Mouse (Mus musculus) limb, embryonic 15.5 days (tissue): ENCODE measurements at regions not wholly inside any gene's neighbourhood (a gene's known extent, or its start where the extent isn't known, plus 50 kb on each side); places are given as distances from the start of the nearest gene placed in this dataset.

Experiments
- ATAC-seq: fragments of 200-750 bp; cut with Nextera tagmentation; 2 replicates; pipeline ENCODE4 v1.8.0; 2017; ENCODE audit warnings: low read depth, moderate TSS enrichment; ENCODE audit not compliant: insufficient number of reproducible peaks, low FRiP score, low TSS enrichment
- H3K27ac ChIP-seq: fragments of 300-500 bp; sonication (generic); 2 replicates; pipeline ENCODE4 v1.5.1; 2015; ENCODE audit warnings: moderate library complexity, mild to moderate bottlenecking, inconsistent platforms
- H3K27me3 ChIP-seq: fragments of 300-500 bp; sonication (generic); 2 replicates; pipeline ENCODE4 v1.6.1; 2015; ENCODE audit warnings: inconsistent platforms
- H3K36me3 ChIP-seq: fragments of 300-500 bp; sonication (generic); 2 replicates; pipeline ENCODE4 v1.6.1; 2015; ENCODE audit warnings: inconsistent platforms
- H3K4me1 ChIP-seq: fragments of 300-500 bp; sonication (generic); 2 replicates; pipeline ENCODE4 v1.6.1; 2015; ENCODE audit warnings: inconsistent platforms
- H3K4me2 ChIP-seq: fragments of 300-500 bp; sonication (generic); 2 replicates; pipeline ENCODE4 v1.6.1; 2015; ENCODE audit warnings: mild to moderate bottlenecking, inconsistent platforms
- H3K4me3 ChIP-seq: fragments of 300-500 bp; sonication (generic); 2 replicates; pipeline ENCODE4 v1.5.1; 2015; ENCODE audit warnings: mild to moderate bottlenecking, inconsistent platforms
- H3K9ac ChIP-seq: fragments of 300-500 bp; sonication (generic); 2 replicates; pipeline ENCODE4 v1.6.1; 2015; ENCODE audit warnings: inconsistent platforms
- H3K9me3 ChIP-seq: fragments of 300-500 bp; sonication (generic); 2 replicates; pipeline ENCODE4 v1.6.1; 2016; ENCODE audit warnings: inconsistent platforms
- WGBS: fragments of 180-500 bp; shearing (Covaris S2); methylation state at CpG from one replicate; pipeline ENCODE4 v1.1.7; 2015; 5-methylcytosine and 5-hydroxymethylcytosine counted together

DNA sequence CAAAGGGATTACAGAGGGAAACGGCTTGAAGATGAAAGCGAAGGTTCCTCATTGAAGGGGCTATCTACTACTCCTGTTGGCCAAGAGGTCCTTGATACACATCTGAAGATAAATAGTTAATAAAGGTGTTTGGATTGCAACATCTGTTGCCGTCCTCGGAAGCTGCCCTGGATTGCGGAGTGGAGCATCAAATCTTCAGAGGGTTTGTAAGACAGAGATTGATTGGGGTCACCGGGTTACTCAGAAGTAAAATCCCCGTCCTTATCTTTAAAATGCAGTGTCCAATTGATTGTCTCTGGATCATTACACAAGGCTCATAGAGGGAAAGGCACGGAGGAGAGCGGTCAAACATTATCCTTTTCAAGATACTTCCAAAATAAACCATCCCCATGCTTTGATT lies 212.4 kb upstream of the Hes1 start:
- Histone ChIP-seq H3K27me3 (no peaks in the 10 kb centered on the region), H3K4me3 (no peak overlapping the region), H3K4me1 (0 out of 2 replicates have a peak, but pooled peaks cover 3% of the 10 kb centered on the region), H3K9me3 (no peaks in the 10 kb centered on the region), H3K27ac (no peak overlapping the region), H3K4me2 (no peak overlapping the region), H3K9ac (no peak overlapping the region), H3K36me3 (no peaks in the 10 kb centered on the region)
- ATAC-seq = no peak
- WGBS = 37% methylated on average over 9 of the region's 9 CpGs

DNA sequence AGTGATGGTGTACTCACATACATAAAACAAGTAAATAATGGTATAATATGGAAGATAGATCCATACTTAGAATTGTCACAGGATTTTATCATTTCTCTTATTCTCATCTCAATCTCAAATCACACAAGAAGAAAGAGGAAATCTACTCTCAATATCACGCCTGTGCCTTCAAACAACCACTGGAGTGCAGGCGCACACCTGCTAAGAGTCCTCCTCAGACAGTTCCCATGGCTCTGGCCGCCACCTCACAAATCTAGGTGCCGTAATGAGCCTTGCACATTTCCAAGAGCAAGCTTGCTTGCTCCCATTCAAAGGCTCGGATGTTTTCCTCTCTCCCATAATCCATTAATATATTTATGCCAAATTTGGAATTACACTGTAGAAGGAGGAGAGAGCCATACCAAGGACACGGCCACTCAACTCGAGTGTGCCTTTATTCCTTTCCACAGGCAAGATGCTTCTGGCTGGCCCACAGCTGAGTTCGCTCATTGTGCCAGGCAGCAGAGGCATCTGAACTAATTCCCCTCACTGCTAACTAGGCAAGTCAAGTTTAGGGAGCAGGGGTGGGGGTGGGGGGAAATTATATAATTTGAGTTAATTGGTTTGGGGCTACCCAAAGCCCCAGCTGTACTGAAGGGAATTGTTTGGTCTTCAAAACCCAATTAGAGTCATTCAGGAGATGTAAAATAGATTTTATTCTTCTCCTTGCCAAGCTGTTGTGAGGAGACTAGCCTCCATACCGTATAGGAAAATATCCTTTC lies 209.2 kb upstream of the Hes1 start:
- Histone ChIP-seq H3K9ac (no peak overlapping the region), H3K27ac (no peak overlapping the region), H3K4me3 (no peak overlapping the region), H3K4me1 (peaks cover 6% of the 10 kb centered on the region; the same call in 1 of the 2 replicates), H3K27me3 (no peaks in the 10 kb centered on the region), H3K4me2 (no peak overlapping the region), H3K36me3 (no peaks in the 10 kb centered on the region), H3K9me3 (no peaks in the 10 kb centered on the region)
- no peak for ATAC-seq
- WGBS = 82% methylated on average over 9 of the region's 9 CpGs

DNA sequence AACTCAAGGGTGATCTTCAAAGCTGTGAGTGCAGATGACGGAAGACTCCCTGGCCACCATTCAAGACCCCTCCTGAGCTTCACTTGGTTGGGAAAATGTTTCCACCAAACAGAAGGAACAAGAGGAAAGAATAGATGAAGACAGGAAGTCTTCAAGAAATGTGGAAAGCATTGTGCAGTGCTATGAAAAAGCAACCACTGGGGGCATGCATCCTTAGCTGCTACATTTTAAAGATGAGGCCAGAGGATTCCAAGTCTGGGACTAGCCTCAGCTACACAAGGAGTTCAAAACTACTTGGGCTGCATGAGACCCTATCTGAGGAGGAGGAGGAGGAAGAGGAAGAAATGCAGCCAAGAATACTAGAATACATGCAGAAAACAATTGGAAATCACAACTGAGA lies 207.6 kb upstream of the Hes1 start:
- no peaks in the 10 kb centered on the region for H3K9me3 ChIP-seq
- H3K27ac ChIP-seq = no peak overlapping the region
- no peak overlapping the region for H3K9ac ChIP-seq
- H3K4me1 ChIP-seq = peaks cover 16% of the 10 kb centered on the region
- no peak overlapping the region for H3K4me3 ChIP-seq
- H3K36me3 ChIP-seq = no peaks in the 10 kb centered on the region
- no peak overlapping the region for H3K4me2 ChIP-seq
- no peak for ATAC-seq
- no peaks in the 10 kb centered on the region for H3K27me3 ChIP-seq
- WGBS = 93% methylated on average over 1 of the region's 1 CpGs

DNA sequence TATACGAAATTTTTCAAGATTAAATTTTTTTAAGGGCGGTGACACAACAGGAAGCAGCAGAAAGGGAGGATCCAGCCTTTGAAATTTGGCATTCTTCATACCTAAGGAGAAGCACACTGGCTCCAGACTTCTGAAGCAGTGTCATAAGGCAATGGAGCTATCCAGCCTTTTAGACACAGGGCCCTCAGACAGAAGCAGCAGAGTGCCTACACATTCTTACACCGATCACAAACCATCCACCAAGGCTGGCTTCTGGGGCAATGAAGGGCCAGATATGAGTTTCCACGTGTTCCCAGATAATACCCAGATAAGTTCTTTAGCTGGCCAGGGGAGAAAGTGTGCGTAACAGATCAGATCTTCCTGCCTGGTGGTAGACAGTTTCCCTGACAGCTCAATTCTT lies 205.5 kb upstream of the Hes1 start:
- no peak for ATAC-seq
- H3K4me1 ChIP-seq = peaks cover 17% of the 10 kb centered on the region
- no peaks in the 10 kb centered on the region for H3K27me3 ChIP-seq
- no peaks in the 10 kb centered on the region for H3K36me3 ChIP-seq
- H3K9me3 ChIP-seq = no peaks in the 10 kb centered on the region
- H3K4me2 ChIP-seq = no peak overlapping the region
- 78% methylated on average over 5 of the region's 5 CpGs for WGBS
- H3K4me3 ChIP-seq = no peak overlapping the region
- no peak overlapping the region for H3K27ac ChIP-seq
- no peak overlapping the region for H3K9ac ChIP-seq

DNA sequence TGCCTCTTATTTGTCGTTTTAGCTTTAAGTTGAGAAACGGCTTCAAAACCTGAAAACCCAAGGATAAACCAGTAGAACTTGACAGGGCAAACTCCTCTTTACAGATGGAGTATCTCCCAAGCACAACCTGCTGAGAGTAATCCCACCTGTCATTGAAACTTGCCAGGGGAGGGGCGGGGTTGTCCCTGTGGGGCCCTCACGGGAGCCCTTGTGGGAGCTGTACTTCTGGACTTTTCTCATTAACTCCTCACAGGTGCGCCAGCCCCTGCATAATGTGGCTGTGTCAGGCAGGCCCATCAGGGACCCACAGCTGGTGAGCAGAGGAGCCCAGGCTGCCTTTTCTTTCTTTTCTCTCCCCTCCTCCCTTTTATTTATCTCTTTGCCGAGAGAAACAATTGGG lies 203.9 kb upstream of the Hes1 start:
- no peak for ATAC-seq
- Histone ChIP-seq H3K36me3 (no peaks in the 10 kb centered on the region), H3K27ac (peak overlapping the region; percentile 57), H3K27me3 (no peaks in the 10 kb centered on the region), H3K4me1 (peaks cover 17% of the 10 kb centered on the region), H3K4me2 (no peak overlapping the region), H3K9me3 (no peaks in the 10 kb centered on the region), H3K4me3 (no peak overlapping the region), H3K9ac (no peak overlapping the region)
- 25% methylated on average over 6 of the region's 6 CpGs for WGBS

DNA sequence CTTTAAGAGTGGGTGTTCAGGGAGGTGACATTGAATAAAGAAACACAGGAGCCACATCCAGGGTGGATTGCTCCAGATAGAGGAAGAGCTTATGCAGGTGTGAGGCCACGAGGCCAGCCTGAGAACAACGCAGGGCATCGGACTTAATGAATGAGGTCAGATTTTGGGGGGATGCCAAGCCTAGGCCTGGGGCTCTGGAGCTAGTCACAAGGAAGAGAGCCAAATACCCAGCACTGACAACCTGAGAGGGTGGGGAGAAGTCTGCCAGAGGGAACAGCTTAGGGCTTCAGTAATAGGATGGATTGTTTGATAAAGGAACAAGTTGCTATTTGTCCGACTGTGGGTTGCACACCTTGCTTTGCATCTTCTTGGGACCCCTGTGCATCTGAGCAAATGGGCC lies 203.1 kb upstream of the Hes1 start:
- no peak overlapping the region for H3K4me2 ChIP-seq
- no peak for ATAC-seq
- no peaks in the 10 kb centered on the region for H3K9me3 ChIP-seq
- H3K4me1 ChIP-seq = peaks cover 17% of the 10 kb centered on the region
- WGBS = 26% methylated on average over 4 of the region's 4 CpGs
- H3K9ac ChIP-seq = no peak overlapping the region
- no peak overlapping the region for H3K4me3 ChIP-seq
- H3K27ac ChIP-seq = peak overlapping the region; percentile 57
- no peaks in the 10 kb centered on the region for H3K27me3 ChIP-seq
- H3K36me3 ChIP-seq = no peaks in the 10 kb centered on the region

DNA sequence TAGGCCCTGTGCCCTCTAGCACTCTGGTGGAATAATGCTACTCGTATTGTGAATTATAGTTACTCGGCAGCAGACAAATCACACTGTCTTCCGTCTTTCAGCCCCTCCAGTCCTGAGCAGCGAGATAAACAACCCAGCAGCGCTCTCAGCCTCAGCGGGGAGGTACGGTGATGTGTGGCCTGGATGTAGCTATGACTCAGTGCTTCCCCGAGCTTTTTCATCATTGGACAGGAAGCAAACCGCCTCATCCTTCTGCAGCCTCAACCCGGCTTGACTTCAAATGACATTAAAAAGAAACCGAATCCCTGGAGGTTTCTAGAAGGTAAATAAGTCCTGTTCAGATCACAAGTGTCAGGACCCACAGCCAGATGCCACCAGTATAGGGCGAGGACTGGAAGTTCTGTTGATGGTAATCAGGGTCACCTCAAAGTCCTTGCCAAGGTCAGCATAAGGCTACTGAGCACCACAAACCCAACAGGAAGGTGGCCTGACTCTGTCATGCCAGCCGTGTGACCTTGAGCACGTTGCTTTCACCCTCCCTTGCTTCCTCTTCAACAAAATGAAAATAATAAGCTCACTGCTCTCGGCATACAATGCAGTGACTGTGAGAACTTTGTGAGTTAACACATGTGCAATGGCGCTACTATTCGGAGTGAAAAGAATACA lies 199.0 kb upstream of the Hes1 start:
- Histone ChIP-seq H3K27ac (no peak overlapping the region), H3K27me3 (no peaks in the 10 kb centered on the region), H3K36me3 (no peaks in the 10 kb centered on the region), H3K9ac (no peak overlapping the region), H3K4me1 (peaks cover 14% of the 10 kb centered on the region), H3K4me3 (no peak overlapping the region), H3K9me3 (no peaks in the 10 kb centered on the region), H3K4me2 (no peak overlapping the region)
- WGBS = 68% methylated on average over 17 of the region's 17 CpGs
- ATAC-seq = no peak

DNA sequence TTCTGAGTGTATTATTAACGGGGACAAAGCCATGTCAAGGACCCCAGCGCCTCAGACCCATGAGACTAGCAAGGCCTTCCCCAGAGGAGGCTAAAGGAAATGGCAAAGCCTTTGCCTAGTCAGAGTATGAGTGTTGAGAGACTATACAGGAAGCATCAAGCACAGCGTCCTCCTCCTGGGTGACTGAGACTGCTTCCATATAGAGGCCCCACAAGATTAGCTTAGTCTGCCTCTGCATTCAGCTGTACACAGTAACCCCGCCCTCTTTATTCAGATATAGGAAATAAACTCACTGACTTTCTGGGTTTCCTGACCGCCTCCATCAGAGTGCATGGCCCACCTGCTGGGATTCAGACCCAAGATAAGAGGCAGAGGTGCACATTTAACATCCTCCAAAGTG lies 192.8 kb upstream of the Hes1 start:
- Histone ChIP-seq H3K27ac (no peak overlapping the region), H3K9me3 (no peaks in the 10 kb centered on the region), H3K4me3 (no peak overlapping the region), H3K27me3 (no peaks in the 10 kb centered on the region), H3K9ac (no peak overlapping the region), H3K4me1 (no peaks in the 10 kb centered on the region), H3K4me2 (no peak overlapping the region), H3K36me3 (no peaks in the 10 kb centered on the region)
- ATAC-seq = no peak
- 86% methylated on average over 5 of the region's 5 CpGs for WGBS

DNA sequence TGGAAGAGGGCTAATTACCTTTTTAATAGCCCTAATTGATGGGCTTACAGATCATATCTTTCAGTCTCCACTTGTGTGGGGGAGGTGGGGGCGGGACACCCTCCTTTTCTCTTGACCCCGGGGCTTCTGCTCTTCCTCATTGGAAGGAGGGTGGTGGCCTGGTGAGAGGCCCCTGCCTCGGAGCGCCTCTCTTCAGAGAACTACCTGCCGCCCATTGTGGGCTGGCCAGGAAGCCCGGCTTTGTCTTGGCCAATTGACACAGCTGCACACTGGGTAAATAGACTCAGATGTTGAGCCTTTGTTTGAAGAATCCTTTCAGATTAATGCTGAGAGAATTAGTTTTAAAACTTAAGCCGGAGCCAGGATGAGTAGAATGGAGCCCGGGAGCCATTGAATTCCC lies 188.0 kb upstream of the Hes1 start:
- WGBS = 41% methylated on average over 8 of the region's 8 CpGs
- H3K4me1 ChIP-seq = peaks cover 10% of the 10 kb centered on the region; the same call in 1 of the 2 replicates
- no peak overlapping the region for H3K4me2 ChIP-seq
- no peak for ATAC-seq
- no peak overlapping the region for H3K4me3 ChIP-seq
- no peaks in the 10 kb centered on the region for H3K27me3 ChIP-seq
- H3K36me3 ChIP-seq = no peaks in the 10 kb centered on the region
- no peaks in the 10 kb centered on the region for H3K9me3 ChIP-seq
- no peak overlapping the region for H3K9ac ChIP-seq
- H3K27ac ChIP-seq = no peak overlapping the region

DNA sequence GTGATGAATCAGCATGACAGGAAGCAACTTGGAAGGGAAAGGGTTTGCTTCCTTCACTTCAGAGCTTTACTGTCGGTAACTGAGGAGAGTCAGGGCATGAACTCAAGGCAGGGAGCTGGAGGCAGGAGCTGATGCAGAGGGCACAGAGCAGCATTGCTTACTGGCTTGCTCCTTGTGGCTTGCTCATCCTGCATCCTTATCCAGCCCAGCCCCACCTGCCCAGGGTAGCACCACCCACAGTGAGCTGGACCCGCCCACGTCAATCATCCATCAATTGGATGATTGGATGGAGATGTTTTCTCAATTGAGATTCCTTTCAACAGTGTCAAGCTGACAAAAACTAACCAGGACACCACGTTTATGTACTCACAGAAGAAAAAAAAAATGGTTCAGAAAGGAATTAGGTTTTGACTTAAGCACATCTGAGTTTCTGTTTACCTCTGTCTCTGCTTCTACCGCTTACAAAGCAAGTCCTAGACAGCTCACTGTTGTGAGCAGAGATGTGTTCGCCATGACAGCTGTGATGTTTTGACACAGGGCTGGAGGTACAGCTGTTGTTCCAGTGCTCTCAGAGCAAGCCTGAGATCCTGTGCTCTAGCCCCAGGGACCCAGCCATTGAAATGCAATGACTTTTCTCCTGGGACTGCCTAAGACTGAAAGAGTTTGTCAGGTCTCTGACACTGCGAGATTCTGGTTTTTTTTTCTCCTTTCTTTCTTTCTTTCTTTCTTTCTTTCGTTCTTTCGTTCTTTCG lies 186.6 kb upstream of the Hes1 start:
- Histone ChIP-seq H3K9ac (no peak overlapping the region), H3K36me3 (no peaks in the 10 kb centered on the region), H3K4me3 (no peak overlapping the region), H3K4me1 (peaks cover 22% of the 10 kb centered on the region), H3K4me2 (no peak overlapping the region), H3K9me3 (no peaks in the 10 kb centered on the region), H3K27ac (no peak overlapping the region), H3K27me3 (no peaks in the 10 kb centered on the region)
- 46% methylated on average over 10 of the region's 10 CpGs for WGBS
- no peak for ATAC-seq

DNA sequence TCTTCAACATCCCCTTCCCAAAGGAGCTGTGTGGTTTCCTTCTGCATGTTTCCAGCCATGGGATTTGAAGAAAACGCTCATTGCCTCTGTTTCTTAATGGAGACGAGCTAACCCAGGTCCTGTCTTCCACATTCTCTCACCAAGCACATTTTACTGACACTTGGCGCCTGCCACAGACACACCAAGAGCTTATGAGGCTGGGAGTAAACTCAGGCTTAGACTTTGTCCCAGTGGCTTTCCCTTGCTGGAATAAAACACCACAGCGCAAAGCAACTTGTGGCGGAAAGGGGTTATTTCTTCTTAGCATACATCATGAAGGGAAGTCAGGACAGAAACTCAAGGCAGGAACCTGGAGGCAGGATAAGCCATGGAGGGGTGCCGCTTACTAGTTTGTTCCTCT lies 184.5 kb upstream of the Hes1 start:
- peaks cover 39% of the 10 kb centered on the region for H3K4me1 ChIP-seq
- H3K27ac ChIP-seq = no peak overlapping the region
- 71% methylated on average over 6 of the region's 6 CpGs for WGBS

DNA sequence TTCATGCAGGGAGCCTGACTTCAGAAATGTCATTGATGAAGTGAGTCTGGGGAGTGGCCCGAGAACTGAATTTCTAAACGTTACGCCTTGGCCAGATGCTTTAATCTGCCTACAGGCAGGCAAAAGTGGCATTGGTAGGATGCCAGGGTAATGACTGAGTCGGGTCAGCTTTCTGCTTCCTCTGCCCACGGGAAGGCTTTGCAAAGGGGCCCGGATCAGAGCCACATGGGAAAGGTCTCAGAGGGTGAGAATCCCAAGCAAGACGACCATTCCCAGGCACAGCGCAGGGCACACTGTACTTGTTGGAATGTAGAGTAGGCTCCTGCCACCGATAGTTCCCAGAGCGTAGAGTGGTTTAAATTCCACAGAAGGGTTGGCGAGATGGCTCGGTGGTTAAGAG lies 182.7 kb upstream of the Hes1 start:
- Histone ChIP-seq H3K4me3 (no peak overlapping the region), H3K27ac (peak overlapping the region; percentile 43; the same call in 1 of the 2 replicates), H3K4me2 (no peak overlapping the region), H3K4me1 (peaks cover 39% of the 10 kb centered on the region), H3K9me3 (no peaks in the 10 kb centered on the region), H3K36me3 (no peaks in the 10 kb centered on the region), H3K27me3 (no peaks in the 10 kb centered on the region), H3K9ac (no peak overlapping the region)
- ATAC-seq = no peak
- 30% methylated on average over 12 of the region's 12 CpGs for WGBS

More for the DNA sequence above, 184.5 kb upstream of the Hes1 start:
- H3K9ac ChIP-seq = no peak overlapping the region
- H3K27me3 ChIP-seq = no peaks in the 10 kb centered on the region
- H3K4me2 ChIP-seq = no peak overlapping the region
- H3K9me3 ChIP-seq = no peaks in the 10 kb centered on the region
- no peaks in the 10 kb centered on the region for H3K36me3 ChIP-seq
- no peak for ATAC-seq
- H3K4me3 ChIP-seq = no peak overlapping the region
